Mouse (Mus musculus) effector memory CD4-positive, alpha-beta T cell, adult 7 months (primary cell): Measurements from ENCODE around the gene Trim2. TPM values are rescaled to one million over a fixed set of nuclear protein-coding genes. Genes with fewer than 3 reads are reported as not detected.

Experiments
- polyA plus RNA-seq: library from polyadenylated mRNA; unstranded; fragments of 100-300 nt; shearing (Covaris generic); gene quantifications from one replicate; pipeline ENCODE4 v1.2.1, GENCODE M21; 2017

Trim2 gene
- polyA plus RNA-seq: 4.6 TPM

GRCm38 (mm10) chr3:84306777-84307176 lies at the start of gene Trim2:
Gene Trim2, minus strand, starts transcription at chr3:84306877.

GRCm38 (mm10) chr3:84173581-84174154 lies 133.0 kb downstream of the Trim2 start, which contains the start of gene Gm6525:
Gene Gm6525, plus strand, starts transcription at chr3:84174104.

GRCm38 (mm10) chr3:84155558-84156006 lies 151.1 kb downstream of the Trim2 start, which contains the start of gene Mnd1:
Gene Mnd1, minus strand, starts transcription at chr3:84155786.

Other genes starting within 250 kb of the Trim2 start
- gene Mnd1, start 151.1 kb downstream of the Trim2 start, polyA plus RNA-seq: not detected
- gene Gm6525, start 132.8 kb downstream of the Trim2 start, polyA plus RNA-seq: not detected
- gene Fhdc1, start 173.6 kb upstream of the Trim2 start, polyA plus RNA-seq: 0.62 TPM